Mouse (Mus musculus) heart, postnatal 0 days (tissue): ENCODE measurements around the gene Chaf1a.

Experiments used
- CTCF ChIP-seq: IDR thresholded peaks from 2 replicates; pipeline ENCODE4 v1.5.1; 2016; ENCODE audit warnings: antibody characterized with exemption, control low read depth, low read depth
- EP300 ChIP-seq: IDR thresholded peaks from 2 replicates; pipeline ENCODE4 v1.6.1; 2016; ENCODE audit warnings: antibody characterized with exemption, low read depth

GRCm38 (mm10) chr17:55996007-55996406 lies 44.2 kb upstream of the Chaf1a start:
- no peak for TF ChIP-seq EP300
- no peak for TF ChIP-seq CTCF
